Mouse (Mus musculus) heart, postnatal 36 days (tissue): ENCODE measurements at regions not wholly inside any gene's neighbourhood (a gene's known extent, or its start where the extent isn't known, plus 50 kb on each side); places are given as distances from the start of the nearest gene placed in this dataset.
A peak's percentile ranks its signal among the peaks of the same experiment; 100 is the strongest.

ENCODE experiments used
- DNase-seq, 2 experiments: peaks; one replicate each; pipeline ENCODE4 v3.0.0; 2021 to 2022
- intact Hi-C: fragments of 180-260 bp; cut with DNase I; formaldehyde crosslinking; loops from one replicate; pipeline ENCODE4 v1.15.1; 2025

GRCm38 (mm10) chr9:47323051-47323450 is 206.9 kb upstream of the Cadm1 start:
- DNase-seq = no peak
- intact Hi-C loops = no loop called here

DNA sequence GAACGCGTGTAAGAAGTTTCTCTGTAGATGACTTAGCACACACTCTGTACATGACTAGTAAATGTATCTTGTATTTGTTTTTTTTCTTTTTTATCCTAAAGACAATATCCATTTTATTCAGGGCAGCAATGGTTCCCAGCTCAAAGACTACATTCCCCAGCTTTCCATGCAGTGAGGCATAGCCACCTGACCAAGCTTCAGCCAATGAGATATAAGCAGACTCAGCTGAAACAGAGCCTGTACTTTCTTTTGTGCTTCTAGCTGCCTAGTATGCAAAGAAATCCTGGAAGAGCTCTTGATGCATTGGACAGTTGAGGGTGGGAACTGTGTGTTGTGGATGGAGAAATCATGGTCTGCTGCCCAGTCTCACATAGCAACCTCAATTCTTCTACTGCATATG is 202.4 kb upstream of the Cadm1 start:
- intact Hi-C loops = no loop called here
- no peak for DNase-seq

DNA sequence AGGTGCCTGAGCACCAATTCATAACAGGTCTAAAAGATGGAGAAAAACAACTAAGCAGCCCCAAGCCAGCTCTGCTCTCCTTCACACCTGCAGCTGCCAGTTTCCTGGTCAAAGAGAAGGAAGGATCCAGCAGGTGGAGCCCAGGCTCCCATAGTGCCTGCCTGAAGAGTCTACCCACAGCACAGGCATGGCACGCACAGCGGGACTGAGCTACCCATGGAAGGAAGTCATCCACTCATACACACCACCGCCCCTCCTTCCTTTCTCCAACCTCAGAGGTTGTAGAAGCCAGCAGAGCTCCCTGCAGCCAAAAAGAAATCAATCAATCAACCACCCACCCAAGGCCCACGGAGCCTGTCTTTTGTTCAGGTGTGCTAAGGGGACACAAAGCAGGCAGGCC is 197.0 kb upstream of the Cadm1 start:
- intact Hi-C loops = loop anchor here (10.0 kb wide), 1 partner anchor 372 kb away; no protein-coding TSS in a partner anchor
- no peak for DNase-seq

DNA sequence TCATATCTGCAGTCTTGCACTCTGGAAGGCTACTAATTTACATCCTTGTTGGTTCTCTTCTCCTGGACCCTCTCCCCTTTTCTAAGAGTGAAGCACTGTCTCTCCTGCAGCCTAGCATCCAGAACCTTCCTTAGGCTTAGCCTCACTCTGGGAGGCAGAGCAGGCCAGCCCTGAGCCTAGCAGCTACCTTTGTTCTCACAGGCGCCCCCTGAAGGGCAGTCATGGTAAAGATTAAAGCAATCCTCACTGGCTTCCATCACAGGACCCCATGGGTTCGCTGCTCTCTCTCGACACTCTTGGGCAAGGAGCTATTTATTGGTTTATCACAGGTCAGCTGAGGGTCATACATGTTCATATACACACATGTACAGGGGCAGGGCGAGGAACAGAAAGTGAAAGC is 191.8 kb upstream of the Cadm1 start:
- intact Hi-C loops = loop anchor here (10.0 kb wide), 1 partner anchor 367 kb away; no protein-coding TSS in a partner anchor
- peak in 1 of 2 experiments; percentile 14 for DNase-seq

DNA sequence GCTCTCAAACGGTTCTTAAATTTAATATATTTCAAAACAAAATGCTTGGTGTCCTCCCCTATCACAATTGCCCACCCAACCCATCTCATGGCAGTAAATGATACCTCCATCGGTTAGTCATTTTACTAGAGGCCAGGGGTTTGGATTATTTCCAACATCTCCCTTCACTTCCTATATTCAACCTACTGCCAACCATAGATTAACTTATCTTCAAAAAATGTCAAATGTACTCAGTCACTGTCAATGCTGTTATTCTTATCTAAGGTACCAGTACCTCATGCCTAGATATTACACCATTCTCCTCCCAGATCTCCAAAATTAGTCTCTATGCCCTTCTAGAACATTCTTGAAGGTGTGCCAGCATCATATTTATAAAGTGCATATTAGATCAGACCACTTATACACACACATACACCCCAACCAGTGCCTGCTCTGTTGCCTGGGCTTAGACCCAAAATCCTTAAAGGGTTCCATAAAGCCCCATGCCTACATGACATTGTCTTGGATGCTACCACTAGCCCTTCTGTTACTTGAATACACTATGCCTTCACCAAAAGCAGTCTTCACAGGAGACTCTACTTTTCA is 183.4 kb upstream of the Cadm1 start:
- no peak for DNase-seq
- intact Hi-C loops = no loop called here

- intact Hi-C loops = no loop called here
- DNase-seq = no peak
Measured at GRCm38 (mm10) chr9:47350301-47350700, 179.7 kb upstream of the Cadm1 start.

DNA sequence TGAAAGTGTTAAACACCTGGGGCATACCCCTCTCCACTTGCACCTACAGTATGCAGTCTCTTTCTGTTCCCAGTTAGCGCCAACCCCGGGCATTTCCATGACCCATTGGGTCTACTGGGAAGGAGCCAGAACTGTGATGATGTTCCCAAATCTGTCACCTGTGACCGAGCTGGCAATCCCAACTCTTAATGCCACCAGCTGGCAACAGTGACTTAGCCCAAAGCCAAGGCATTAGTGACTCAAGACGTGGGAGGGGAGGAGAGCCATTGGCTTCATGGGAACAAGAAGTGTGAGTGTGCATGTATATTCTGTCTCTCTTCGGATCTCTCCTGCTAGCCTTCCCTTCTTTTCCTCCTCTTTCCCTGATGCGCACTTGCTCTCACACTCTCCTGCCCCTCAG is 178.9 kb upstream of the Cadm1 start:
- intact Hi-C loops = no loop called here
- no peak for DNase-seq

- intact Hi-C loops = no loop called here
- DNase-seq = no peak
Measured at GRCm38 (mm10) chr9:47353017-47353416, 177.0 kb upstream of the Cadm1 start.

DNA sequence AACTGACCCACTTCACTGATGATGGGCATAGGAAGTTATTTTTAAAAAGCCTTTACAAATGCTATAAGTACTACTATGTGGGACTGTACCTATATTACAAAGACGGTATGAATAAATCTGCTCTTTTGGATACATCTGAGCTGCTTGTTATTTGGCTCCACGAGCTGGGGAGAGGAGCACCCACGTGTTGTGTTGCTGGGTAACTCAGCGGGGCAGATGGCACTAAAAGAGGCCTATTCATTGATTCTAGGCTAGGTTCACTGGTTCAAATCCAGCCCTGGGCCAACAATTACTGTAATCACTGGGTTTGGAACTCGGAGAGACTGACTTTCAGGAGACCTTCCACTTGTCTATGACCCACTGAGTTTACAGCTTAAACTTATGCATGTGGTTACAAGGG is 176.0 kb upstream of the Cadm1 start:
- intact Hi-C loops = no loop called here
- DNase-seq = no peak

- intact Hi-C loops = no loop called here
- DNase-seq = no peak
Measured at GRCm38 (mm10) chr9:47354423-47354822, 175.6 kb upstream of the Cadm1 start.

- no peak for DNase-seq
- intact Hi-C loops = no loop called here
Measured at GRCm38 (mm10) chr9:47354866-47355265, 175.1 kb upstream of the Cadm1 start.

DNA sequence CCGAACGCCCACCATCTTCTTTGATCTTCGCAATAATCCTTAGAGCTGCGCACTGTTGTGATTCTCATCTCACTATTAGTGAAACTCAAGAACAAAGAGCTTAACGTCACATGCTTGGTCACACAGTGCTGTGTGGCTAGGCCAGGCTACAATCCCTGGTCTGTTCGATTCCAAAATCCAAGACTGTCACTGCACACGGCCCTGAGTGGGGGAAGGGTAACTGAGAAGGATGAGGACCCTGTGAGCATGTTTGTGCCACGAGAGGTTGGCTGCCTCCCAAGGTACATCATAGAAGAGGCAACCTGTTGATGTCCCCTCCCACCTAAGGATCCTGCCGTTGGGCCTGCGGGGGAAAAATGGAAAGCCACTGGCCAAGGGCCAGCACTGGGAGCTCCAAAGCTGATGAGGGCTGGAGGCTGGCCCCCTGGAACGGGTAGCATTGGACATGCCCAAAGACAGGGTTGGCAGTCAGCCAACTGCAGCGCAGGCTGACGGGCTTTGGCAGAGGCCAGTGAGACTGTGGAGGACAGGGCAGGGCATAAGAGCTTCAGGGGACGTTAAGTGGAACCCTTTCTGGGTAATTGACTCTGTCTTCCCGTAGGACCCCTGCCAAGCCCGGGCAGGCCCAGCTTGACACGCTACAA is 172.1 kb upstream of the Cadm1 start:
- intact Hi-C loops = no loop called here
- DNase-seq = peak; percentile 41 to 45

DNA sequence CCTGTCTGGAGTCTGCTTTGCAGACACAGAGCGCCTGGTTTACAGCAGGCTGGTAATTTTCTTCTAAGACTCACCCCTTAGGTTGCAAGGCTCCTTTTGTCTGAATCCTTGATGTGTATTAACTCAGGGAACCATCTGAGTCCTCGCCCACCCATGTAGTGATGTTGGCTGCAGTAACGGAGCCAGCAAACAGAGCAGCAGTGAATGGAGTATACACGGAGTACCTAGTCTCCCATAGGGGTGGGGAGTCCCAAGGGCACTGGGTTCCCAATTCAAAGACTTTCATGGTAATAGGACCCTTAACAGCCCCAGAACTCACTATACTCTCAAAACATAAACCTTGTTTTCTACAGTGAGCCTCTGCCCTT is 171.6 kb upstream of the Cadm1 start:
- DNase-seq = no peak
- intact Hi-C loops = no loop called here

DNA sequence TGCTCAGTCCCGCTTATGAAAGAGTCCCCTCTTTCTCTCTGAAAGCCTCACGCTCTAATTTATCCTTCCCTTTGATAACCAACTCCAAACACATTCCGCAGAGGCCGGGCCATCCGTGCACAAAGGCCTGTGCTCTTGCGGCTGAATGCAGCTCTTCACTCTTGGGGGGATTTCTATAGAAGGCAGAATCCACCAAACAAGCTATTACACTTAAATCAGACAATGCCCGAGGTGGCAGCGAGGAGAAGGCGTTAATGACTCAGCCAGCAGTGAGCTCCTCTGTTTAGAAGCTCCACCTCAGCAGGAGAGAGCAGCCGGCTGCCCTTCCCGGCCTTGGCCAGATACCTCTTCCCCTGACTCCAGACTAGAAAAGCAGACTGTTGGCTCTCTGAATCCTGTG is 166.9 kb upstream of the Cadm1 start:
- no peak for DNase-seq
- intact Hi-C loops = no loop called here

DNA sequence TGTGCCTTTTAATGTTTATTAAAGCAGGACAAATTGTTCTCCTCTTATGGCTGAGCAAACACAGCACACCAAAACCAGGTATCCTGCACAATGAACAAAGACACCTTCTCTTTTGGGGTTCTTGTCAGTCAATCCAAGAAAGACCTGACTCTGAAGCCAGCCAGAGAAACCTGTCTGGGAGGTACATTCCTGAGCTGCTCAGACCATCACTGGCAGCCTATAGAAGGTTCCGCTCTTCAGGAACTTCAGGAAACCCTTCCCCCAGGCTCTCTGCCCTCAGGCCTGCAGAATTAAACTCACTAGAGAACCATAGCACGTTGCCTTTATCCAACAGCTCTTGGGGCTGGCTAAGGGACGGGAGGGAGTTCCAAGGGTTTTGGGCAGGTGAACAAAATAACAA is 165.2 kb upstream of the Cadm1 start:
- DNase-seq = no peak
- intact Hi-C loops = no loop called here

DNA sequence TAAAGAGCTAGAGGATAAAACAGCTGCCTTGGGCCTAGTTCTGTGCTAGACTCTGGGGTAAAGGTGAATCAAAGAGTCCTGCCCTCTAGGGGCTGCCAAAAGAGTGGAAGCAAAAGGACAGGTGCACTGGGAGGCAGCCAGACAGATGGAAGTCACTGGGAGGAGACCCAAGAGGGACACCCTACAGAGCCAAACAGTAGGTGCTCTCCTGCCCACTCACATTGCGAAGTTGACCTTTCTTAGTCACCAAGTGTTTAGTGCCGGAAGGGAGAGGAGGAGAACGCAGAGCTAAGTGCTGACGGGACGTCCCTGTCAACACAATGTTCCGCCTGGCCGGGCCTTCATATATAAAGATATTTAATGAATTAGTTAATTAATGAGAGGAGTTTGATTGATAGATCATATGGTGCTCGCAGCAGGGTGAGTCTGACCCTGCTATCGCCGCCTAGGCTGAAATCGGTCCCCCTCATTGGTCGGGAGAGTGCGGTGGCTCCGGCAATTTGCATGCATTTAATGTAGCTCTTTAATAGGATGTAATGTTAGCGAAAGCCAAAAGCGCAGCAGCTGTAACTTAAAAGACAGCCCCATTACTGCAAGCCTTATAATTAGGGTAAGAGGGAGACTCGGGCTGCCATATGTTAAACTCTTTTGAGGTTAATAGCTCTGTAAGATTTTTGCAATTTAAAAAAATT is 162.6 kb upstream of the Cadm1 start:
- no peak for DNase-seq
- intact Hi-C loops = no loop called here

DNA sequence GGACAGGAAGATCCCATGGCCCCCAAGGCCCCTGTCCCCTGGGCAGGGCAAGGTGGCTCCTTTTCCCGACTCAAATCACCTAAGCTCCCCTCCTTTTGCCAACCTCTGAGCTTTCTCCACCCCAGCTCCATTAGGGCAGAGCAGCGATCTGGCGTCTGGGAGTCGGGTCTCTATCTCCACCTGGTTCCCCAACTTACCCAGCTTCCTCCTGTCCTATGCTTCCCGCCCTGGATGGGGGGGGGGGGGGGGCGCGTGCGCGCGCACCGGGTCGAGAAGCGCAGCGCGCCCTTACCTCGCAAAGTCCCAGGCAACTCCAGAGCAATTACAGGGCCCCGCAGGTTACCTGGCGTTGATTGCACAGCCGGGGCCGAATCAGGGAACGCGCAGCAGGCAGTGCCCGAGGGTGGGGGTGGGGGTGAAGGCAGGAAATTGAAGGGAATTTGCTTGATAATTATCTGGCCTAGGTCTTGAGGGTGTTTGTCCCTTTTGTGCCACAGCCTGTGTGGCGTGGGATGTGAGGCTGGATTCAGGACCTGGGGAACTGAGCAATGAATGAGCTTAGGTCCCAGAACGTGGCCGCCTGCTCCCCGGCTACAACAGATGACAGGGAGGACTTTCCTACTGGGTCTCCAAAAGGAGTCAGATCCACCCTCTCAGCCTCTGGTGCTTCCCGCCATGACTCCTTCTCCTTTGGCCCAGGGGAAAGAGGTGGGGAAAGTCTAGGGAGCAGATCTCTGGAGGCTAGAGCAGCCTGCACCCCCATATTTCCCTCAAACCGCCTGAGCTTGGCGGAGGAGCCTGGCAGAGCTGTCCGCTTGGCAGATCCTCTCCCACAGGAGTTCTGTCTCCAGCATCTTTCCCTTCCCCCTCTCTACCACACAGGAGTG is 161.7 kb upstream of the Cadm1 start:
- intact Hi-C loops = no loop called here
- no peak for DNase-seq

DNA sequence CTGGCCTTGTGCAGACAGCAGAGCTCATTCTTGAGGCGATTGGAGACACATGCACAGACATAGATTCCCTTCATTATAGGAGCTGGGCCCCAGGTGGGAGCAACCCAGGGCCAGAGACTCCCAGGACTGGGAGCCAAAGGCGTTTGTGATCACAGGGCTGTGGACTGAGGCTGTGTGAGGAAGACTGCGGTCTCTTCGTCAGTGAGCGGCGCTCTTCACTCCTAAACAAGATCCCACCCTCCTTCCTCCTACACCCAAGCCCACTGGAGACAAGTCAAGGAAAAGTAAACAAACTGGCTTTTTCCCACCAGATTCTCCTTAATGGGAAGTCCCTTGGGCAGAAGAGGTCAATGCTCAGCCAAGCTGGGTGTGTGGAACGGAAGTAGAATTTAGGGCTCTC is 157.7 kb upstream of the Cadm1 start:
- no peak for DNase-seq
- intact Hi-C loops = no loop called here

GRCm38 (mm10) chr9:47374086-47374485 is 155.9 kb upstream of the Cadm1 start:
- intact Hi-C loops = no loop called here
- DNase-seq = no peak

DNA sequence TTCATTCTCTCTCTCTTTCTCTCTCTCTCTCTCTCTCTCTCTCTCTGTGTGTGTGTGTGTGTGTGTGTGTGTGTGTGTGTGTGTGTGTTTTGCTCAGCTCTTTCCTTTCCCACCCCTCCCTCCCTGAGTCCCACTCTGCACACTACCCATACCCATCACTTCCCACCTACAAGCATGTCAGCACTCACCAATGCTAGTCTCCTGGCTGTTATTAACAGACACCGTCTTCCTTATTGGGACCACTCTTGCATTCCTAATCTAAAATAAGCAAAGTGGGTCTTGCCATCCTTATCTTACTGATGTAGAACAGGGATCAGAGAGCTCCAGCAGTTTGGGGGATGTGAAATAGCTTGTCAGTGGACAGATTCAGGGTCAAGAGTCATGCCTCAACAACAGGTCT is 153.3 kb upstream of the Cadm1 start:
- no peak for DNase-seq
- intact Hi-C loops = no loop called here

GRCm38 (mm10) chr9:47378541-47378940 is 151.4 kb upstream of the Cadm1 start:
- intact Hi-C loops = no loop called here
- no peak for DNase-seq
